Mouse (Mus musculus): ENCODE measurements around the gene Mfsd1. TPM values are rescaled to one million over a fixed set of nuclear protein-coding genes. Genes with fewer than 3 reads are reported as not detected.

Mfsd1 gene
- polyA plus RNA-seq, 1 experiment from 2014 or later = 25.3 TPM

GRCm38 (mm10) chr3:67568015-67568618 lies 14.4 kb upstream of the Mfsd1 start:
- Histone ChIP-seq H3K9ac (no peak overlapping the region), H3K36me3 (replicated peaks) (no peaks in the 10 kb centered on the region), H3K4me2 (peak overlapping the region; percentile 36; the same call in 1 of the 2 replicates), H3K9me3 (replicated peaks) (no peaks in the 10 kb centered on the region), H3K27me3 (peaks cover 11% of the 10 kb centered on the region; the same call in 1 of the 2 replicates), H3K4me1 (replicated peaks) (peaks cover 28% of the 10 kb centered on the region), H3K27ac (replicated peaks) (no peak overlapping the region), H3K4me3 (replicated peaks) (no peak overlapping the region)
- WGBS (ENCODE audit: insufficient replicate concordance) = 23% methylated on average over 17 of the region's 17 CpGs
- no peak for ATAC-seq (ENCODE audit: insufficient read depth)

GRCm38 (mm10) chr3:67572918-67573317 lies 9.6 kb upstream of the Mfsd1 start:
- peaks cover 11% of the 10 kb centered on the region; the same call in 1 of the 2 replicates for H3K27me3 ChIP-seq
- no peak overlapping the region for H3K4me2 ChIP-seq
- H3K4me1 ChIP-seq (replicated peaks) = peaks cover 4% of the 10 kb centered on the region; the same call in 1 of the 2 replicates
- H3K36me3 ChIP-seq (replicated peaks) = no peaks in the 10 kb centered on the region
- no peak overlapping the region for H3K4me3 ChIP-seq (replicated peaks)
- no peak overlapping the region for H3K27ac ChIP-seq (replicated peaks)
- no peaks in the 10 kb centered on the region for H3K9me3 ChIP-seq (replicated peaks)
- peak; percentile 47 for ATAC-seq (ENCODE audit: insufficient read depth)
- 58% methylated on average over 4 of the region's 4 CpGs for WGBS (ENCODE audit: insufficient replicate concordance)
- no peak overlapping the region for H3K9ac ChIP-seq

- Histone ChIP-seq H3K36me3 (replicated peaks) (no peaks in the 10 kb centered on the region), H3K9ac (no peak overlapping the region), H3K4me1 (replicated peaks) (no peaks in the 10 kb centered on the region), H3K9me3 (replicated peaks) (no peaks in the 10 kb centered on the region), H3K27me3 (peaks cover 11% of the 10 kb centered on the region; the same call in 1 of the 2 replicates), H3K27ac (replicated peaks) (no peak overlapping the region), H3K4me3 (replicated peaks) (no peak overlapping the region), H3K4me2 (no peak overlapping the region)
- no peak for ATAC-seq (ENCODE audit: insufficient read depth)
- 0% methylated on average over 1 of the region's 1 CpGs for WGBS (ENCODE audit: insufficient replicate concordance)
These were observed 9.0 kb upstream of the Mfsd1 start for GRCm38 (mm10) chr3:67573523-67573922.

GRCm38 (mm10) chr3:67576248-67576647 lies 6.3 kb upstream of the Mfsd1 start:
- H3K4me1 ChIP-seq (replicated peaks) = no peaks in the 10 kb centered on the region
- no peak overlapping the region for H3K27ac ChIP-seq (replicated peaks)
- H3K9ac ChIP-seq = no peak overlapping the region
- no peak overlapping the region for H3K4me2 ChIP-seq
- H3K36me3 ChIP-seq (replicated peaks) = no peaks in the 10 kb centered on the region
- peaks cover under 1% of the 10 kb centered on the region; the same call in 1 of the 2 replicates for H3K27me3 ChIP-seq
- H3K9me3 ChIP-seq (replicated peaks) = no peaks in the 10 kb centered on the region
- WGBS (ENCODE audit: insufficient replicate concordance) = 34% methylated on average over 2 of the region's 2 CpGs
- ATAC-seq (ENCODE audit: insufficient read depth) = no peak
- no peak overlapping the region for H3K4me3 ChIP-seq (replicated peaks)

- WGBS (ENCODE audit: insufficient replicate concordance) = 66% methylated on average over 6 of the region's 6 CpGs
- Histone ChIP-seq H3K36me3 (replicated peaks) (no peaks in the 10 kb centered on the region), H3K9me3 (replicated peaks) (no peaks in the 10 kb centered on the region), H3K4me2 (no peak overlapping the region), H3K4me3 (replicated peaks) (no peak overlapping the region), H3K27me3 (no peaks in the 10 kb centered on the region; the same call in 1 of the 2 replicates), H3K4me1 (replicated peaks) (no peaks in the 10 kb centered on the region), H3K27ac (replicated peaks) (no peak overlapping the region), H3K9ac (no peak overlapping the region)
- ATAC-seq (ENCODE audit: insufficient read depth) = no peak
These were observed 5.8 kb upstream of the Mfsd1 start for GRCm38 (mm10) chr3:67576724-67577123.

- peak overlapping the region; percentile 53; the same call in 1 of the 2 replicates for H3K27ac ChIP-seq (replicated peaks)
- no peaks in the 10 kb centered on the region for H3K36me3 ChIP-seq (replicated peaks)
- H3K9me3 ChIP-seq (replicated peaks) = no peaks in the 10 kb centered on the region
- ATAC-seq (ENCODE audit: insufficient read depth) = peak; percentile 24; the same call in 1 of the 2 replicates
- 14% methylated on average over 16 of the region's 16 CpGs for WGBS (ENCODE audit: insufficient replicate concordance)
- H3K4me2 ChIP-seq = peak overlapping the region; percentile 96
- peaks cover 26% of the 10 kb centered on the region for H3K4me1 ChIP-seq (replicated peaks)
- peak overlapping the region; percentile 89 for H3K4me3 ChIP-seq (replicated peaks)
- H3K9ac ChIP-seq = peak overlapping the region; percentile 66
- no peaks in the 10 kb centered on the region for H3K27me3 ChIP-seq
These were observed 744 bp downstream of the Mfsd1 start for GRCm38 (mm10) chr3:67583125-67583845.

GRCm38 (mm10) chr3:67583846-67584186 lies 1.3 kb downstream of the Mfsd1 start:
- peaks cover 3% of the 10 kb centered on the region for H3K36me3 ChIP-seq (replicated peaks)
- 69% methylated on average over 6 of the region's 6 CpGs for WGBS (ENCODE audit: insufficient replicate concordance)

GRCm38 (mm10) chr3:67586511-67586910 lies 4.0 kb downstream of the Mfsd1 start:
- Histone ChIP-seq H3K4me2 (no peak overlapping the region), H3K27ac (replicated peaks) (no peak overlapping the region), H3K4me3 (replicated peaks) (no peak overlapping the region), H3K27me3 (no peaks in the 10 kb centered on the region), H3K9ac (no peak overlapping the region), H3K36me3 (replicated peaks) (peaks cover 30% of the 10 kb centered on the region), H3K4me1 (replicated peaks) (peaks cover 26% of the 10 kb centered on the region), H3K9me3 (replicated peaks) (no peaks in the 10 kb centered on the region)
- 69% methylated on average over 2 of the region's 2 CpGs for WGBS (ENCODE audit: insufficient replicate concordance)
- no peak for ATAC-seq (ENCODE audit: insufficient read depth)

More at GRCm38 (mm10) chr3:67583846-67584186, 1.3 kb downstream of the Mfsd1 start:
- Histone ChIP-seq H3K27ac (replicated peaks) (no peak overlapping the region), H3K9ac (0 out of 2 replicates have a peak overlapping the region, but pooled peaks have one; percentile 66), H3K27me3 (no peaks in the 10 kb centered on the region), H3K9me3 (replicated peaks) (no peaks in the 10 kb centered on the region), H3K4me2 (peak overlapping the region; percentile 96), H3K4me3 (replicated peaks) (peak overlapping the region; percentile 89), H3K4me1 (replicated peaks) (peaks cover 26% of the 10 kb centered on the region)
- no peak for ATAC-seq (ENCODE audit: insufficient read depth)

- H3K27me3 ChIP-seq = no peaks in the 10 kb centered on the region
- H3K4me1 ChIP-seq (replicated peaks) = peaks cover 20% of the 10 kb centered on the region
- ATAC-seq (ENCODE audit: insufficient read depth) = no peak
- H3K4me2 ChIP-seq = no peak overlapping the region
- 42% methylated on average over 9 of the region's 9 CpGs for WGBS (ENCODE audit: insufficient replicate concordance)
- H3K27ac ChIP-seq (replicated peaks) = no peak overlapping the region
- H3K9me3 ChIP-seq (replicated peaks) = no peaks in the 10 kb centered on the region
- H3K9ac ChIP-seq = no peak overlapping the region
- no peak overlapping the region for H3K4me3 ChIP-seq (replicated peaks)
- H3K36me3 ChIP-seq (replicated peaks) = peaks cover 39% of the 10 kb centered on the region
These were observed 4.9 kb downstream of the Mfsd1 start for GRCm38 (mm10) chr3:67587430-67587829.

- H3K36me3 ChIP-seq (replicated peaks) = peaks cover 48% of the 10 kb centered on the region
These were observed 19.1 kb downstream of the Mfsd1 start for GRCm38 (mm10) chr3:67601616-67602138.

GRCm38 (mm10) chr3:67618222-67618621 lies 35.7 kb downstream of the Mfsd1 start:
- ATAC-seq (ENCODE audit: insufficient read depth) = no peak

More at GRCm38 (mm10) chr3:67601616-67602138, 19.1 kb downstream of the Mfsd1 start:
- ATAC-seq (ENCODE audit: insufficient read depth) = no peak
- Histone ChIP-seq H3K4me2 (no peak overlapping the region), H3K27ac (replicated peaks) (no peak overlapping the region), H3K27me3 (no peaks in the 10 kb centered on the region), H3K4me1 (replicated peaks) (no peaks in the 10 kb centered on the region), H3K4me3 (replicated peaks) (no peak overlapping the region), H3K9me3 (replicated peaks) (no peaks in the 10 kb centered on the region), H3K9ac (no peak overlapping the region)
- 82% methylated on average over 13 of the region's 13 CpGs for WGBS (ENCODE audit: insufficient replicate concordance)

More at GRCm38 (mm10) chr3:67618222-67618621, 35.7 kb downstream of the Mfsd1 start:
- H3K4me3 ChIP-seq (replicated peaks) = no peak overlapping the region
- H3K27ac ChIP-seq (replicated peaks) = no peak overlapping the region
- no peaks in the 10 kb centered on the region for H3K9me3 ChIP-seq (replicated peaks)
- H3K27me3 ChIP-seq = no peaks in the 10 kb centered on the region
- H3K4me2 ChIP-seq = no peak overlapping the region
- no peaks in the 10 kb centered on the region for H3K4me1 ChIP-seq (replicated peaks)
- H3K36me3 ChIP-seq (replicated peaks) = no peaks in the 10 kb centered on the region
- H3K9ac ChIP-seq = no peak overlapping the region

Measured in liver, embryonic 15.5 days (tissue).